Mouse (Mus musculus): Measurements from ENCODE around the gene Sh3bgrl3.

DNA sequence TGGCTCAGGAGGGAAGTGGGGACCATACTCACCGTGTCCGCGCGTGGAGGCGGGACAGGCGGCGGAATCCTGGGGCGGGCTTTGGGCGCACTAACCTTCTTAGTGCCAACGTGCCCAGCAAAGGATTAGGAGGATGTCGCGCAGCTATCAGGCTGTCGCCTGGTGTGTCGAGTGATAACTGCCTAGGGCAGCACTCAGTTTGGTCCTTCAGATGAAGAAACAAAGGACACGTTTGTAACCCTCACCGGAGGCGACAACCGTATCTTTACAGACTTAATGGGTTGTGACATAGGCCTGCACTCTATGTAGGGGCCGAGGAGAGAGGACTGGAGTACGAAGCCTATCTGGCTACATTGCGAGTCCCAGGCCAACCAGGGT is 25.9 kb downstream of the Sh3bgrl3 start:
- no peak for TF ChIP-seq CTCF (IDR thresholded peaks at IDR 0.05; ENCODE audit: low read depth, low read length)
- TF ChIP-seq GATA2 (IDR thresholded peaks at IDR 0.05; ENCODE audit: borderline replicate concordance, low read depth, low read length) = no peak
- TF ChIP-seq GATA1 (IDR thresholded peaks at IDR 0.05; ENCODE audit: borderline replicate concordance, low read length) = no peak

All from G1E (cell line).